Mouse (Mus musculus): Measurements from ENCODE around the gene Senp3. TPM values are rescaled to one million over a fixed set of nuclear protein-coding genes. Genes with fewer than 3 reads are reported as not detected.

The Senp3 gene
- polyA plus RNA-seq, 1 experiment from 2014 or later: 81.1 TPM

DNA sequence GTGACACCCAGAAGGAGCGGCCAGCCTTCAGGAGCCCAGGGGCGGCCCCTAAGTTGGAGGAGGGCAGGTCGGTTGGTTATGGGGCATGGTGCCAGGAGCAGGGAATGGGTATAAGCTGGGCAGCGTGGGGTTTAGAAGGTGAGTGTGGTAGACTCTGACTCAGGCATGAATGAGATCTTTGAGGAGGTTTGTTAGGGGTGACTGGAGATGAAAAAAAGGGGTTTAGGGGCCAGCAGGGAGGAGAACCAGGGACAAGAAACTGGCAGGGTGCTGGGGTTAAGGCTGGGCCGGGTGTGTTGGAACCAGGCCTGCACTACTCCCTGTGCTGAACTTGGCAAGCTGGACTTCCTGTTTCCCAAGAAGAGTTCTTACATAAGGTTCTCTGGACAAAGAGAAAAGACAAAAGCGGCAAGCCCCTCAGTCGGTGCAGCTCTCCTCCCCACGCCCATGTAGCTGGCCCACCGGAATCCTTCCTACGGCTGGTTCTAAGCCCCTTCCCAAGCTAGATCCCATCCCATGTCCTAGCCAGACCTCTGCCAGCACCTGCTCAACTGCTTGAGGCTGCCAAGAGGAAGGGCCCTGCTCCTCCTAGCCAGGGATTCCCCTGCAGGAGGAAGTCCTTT lies 3.8 kb upstream of the Senp3 start, which contains the start of gene Tnfsf13:
Gene Tnfsf13 (minus strand): TSS at position 259 of the 623 bp plus-strand sequence.
- peak within 1 kb of the TSS; percentile 45 for H3K4me2 ChIP-seq
- peaks cover 45% of the 10 kb centered on the region for H3K4me1 ChIP-seq
- H3K9ac ChIP-seq: peak within 1 kb of the TSS; percentile 36
- H3K9me3 ChIP-seq: no peaks in the 10 kb centered on the region
- peak within 1 kb of the TSS; percentile 2; the same call in 1 of the 2 replicates for H3K4me3 ChIP-seq
- H3K27me3 ChIP-seq: no peaks in the 10 kb centered on the region
- WGBS: 50% methylated on average over 10 of the region's 10 CpGs
- H3K36me3 ChIP-seq: no peaks in the 10 kb centered on the region
- peak; percentile 47; the same call in 1 of the 2 replicates for ATAC-seq (ENCODE audit: borderline replicate concordance, extremely low read depth, low FRiP score, low TSS enrichment)
- H3K27ac ChIP-seq: peak within 1 kb of the TSS; percentile 93

DNA sequence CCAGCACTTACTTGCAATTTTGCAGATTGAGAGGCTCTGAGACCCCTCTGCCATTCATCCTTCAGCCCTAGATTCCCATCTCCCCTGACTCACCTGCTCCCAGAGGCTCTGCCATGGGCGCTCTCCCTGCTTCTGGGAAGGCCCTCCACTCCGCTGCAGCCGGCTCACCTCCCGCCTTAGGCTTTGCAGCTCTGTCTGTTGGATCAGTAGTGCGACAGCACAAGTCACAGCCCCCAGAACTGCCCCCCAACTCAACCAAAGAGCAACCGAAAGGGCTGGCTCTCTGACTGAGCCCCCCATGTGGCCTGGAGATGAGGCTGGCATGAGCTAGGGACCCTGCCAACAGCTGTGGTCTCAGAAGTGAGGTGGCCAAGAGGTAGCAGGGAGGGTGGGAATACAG lies 3.1 kb upstream of the Senp3 start:
- no peak overlapping the region for H3K4me3 ChIP-seq
- no peak overlapping the region for H3K4me2 ChIP-seq
- 82% methylated on average over 6 of the region's 6 CpGs for WGBS
- H3K9me3 ChIP-seq: no peaks in the 10 kb centered on the region
- peak overlapping the region; percentile 93 for H3K27ac ChIP-seq
- peaks cover 4% of the 10 kb centered on the region; the same call in 1 of the 2 replicates for H3K36me3 ChIP-seq
- no peak overlapping the region for H3K9ac ChIP-seq
- peaks cover 52% of the 10 kb centered on the region for H3K4me1 ChIP-seq
- no peak for ATAC-seq (ENCODE audit: borderline replicate concordance, extremely low read depth, low FRiP score, low TSS enrichment)
- no peaks in the 10 kb centered on the region for H3K27me3 ChIP-seq

DNA sequence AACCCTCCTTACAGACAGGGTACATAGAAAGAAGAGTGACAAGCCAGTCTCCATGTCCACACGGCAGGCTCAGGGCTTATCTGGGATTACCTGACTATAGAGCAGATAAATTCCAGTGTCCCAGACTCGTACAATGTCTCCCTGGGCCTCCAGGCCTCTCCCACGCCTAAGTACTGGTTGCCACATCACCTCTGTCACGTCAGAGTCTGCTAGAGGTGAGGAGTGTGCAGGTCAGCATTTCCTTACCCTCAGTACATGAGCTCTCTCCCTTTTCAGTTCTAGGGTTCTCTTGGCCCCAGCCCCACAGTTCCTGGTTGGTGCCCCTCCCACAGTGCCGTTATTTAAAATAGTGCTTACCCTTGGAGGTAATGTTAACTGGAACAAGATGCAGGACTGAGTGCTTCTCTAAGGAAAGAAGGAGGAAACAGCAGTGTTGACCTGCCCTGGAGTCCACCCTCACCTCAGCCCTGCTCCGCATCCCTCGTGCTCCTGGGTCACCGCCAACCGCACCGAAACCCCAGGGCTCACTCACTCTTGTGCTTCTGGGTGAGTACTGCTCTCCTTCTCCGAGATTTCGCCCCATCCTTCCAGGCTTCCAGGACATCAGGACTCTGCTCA lies 2.4 kb upstream of the Senp3 start:
- peaks cover 56% of the 10 kb centered on the region for H3K4me1 ChIP-seq
- WGBS: 80% methylated on average over 12 of the region's 12 CpGs
- peaks cover 8% of the 10 kb centered on the region for H3K36me3 ChIP-seq
- ATAC-seq (ENCODE audit: borderline replicate concordance, extremely low read depth, low FRiP score, low TSS enrichment): no peak
- no peaks in the 10 kb centered on the region for H3K27me3 ChIP-seq
- no peak overlapping the region for H3K27ac ChIP-seq
- no peak overlapping the region for H3K9ac ChIP-seq
- H3K4me3 ChIP-seq: no peak overlapping the region
- no peak overlapping the region for H3K4me2 ChIP-seq
- H3K9me3 ChIP-seq: no peaks in the 10 kb centered on the region

- Histone ChIP-seq H3K9me3 (no peaks in the 10 kb centered on the region), H3K27ac (peak overlapping the region; percentile 96), H3K9ac (peak overlapping the region; percentile 43; the same call in 1 of the 2 replicates), H3K27me3 (no peaks in the 10 kb centered on the region), H3K4me3 (no peak overlapping the region), H3K4me1 (peaks cover 57% of the 10 kb centered on the region), H3K36me3 (peaks cover 15% of the 10 kb centered on the region), H3K4me2 (peak overlapping the region; percentile 88; the same call in 1 of the 2 replicates)
- ATAC-seq (ENCODE audit: borderline replicate concordance, extremely low read depth, low FRiP score, low TSS enrichment): no peak
- WGBS: 66% methylated on average over 7 of the region's 7 CpGs
Observed at GRCm38 (mm10) chr11:69683576-69683975, 1.7 kb upstream of the Senp3 start.

DNA sequence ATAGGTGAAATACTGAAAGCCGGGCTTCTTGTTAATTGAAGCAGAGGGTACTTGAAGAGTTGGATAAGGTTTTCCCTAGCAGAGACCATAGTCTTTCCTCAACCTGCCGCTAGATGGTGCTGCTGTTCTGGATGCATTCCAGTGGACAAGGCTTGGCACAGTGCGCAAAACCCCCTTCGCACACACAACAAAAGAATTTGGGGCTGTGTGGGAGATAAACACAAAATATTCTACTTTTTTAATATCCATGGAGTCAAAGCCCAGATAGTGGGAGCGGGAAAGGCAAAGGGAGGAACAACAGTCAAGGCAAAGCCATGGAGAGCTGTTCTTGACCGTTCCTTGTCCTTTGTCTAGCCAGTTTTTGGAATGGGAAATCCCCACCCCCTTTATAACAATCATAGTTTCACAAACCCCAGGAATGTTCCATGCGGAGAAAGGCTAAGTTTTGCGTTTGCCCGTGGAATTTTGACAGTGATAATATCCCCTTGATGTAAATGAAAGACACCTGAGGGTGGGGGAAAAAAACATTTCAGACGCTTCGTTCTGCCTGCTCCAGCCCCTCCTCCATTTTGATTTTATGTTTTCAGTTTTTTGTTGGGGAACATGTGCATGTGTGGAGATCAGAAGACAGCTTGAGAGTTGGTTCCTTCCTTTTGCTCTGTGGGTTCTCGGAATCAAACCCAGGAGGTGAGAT lies 1.1 kb upstream of the Senp3 start:
- peaks cover 57% of the 10 kb centered on the region for H3K4me1 ChIP-seq
- ATAC-seq (ENCODE audit: borderline replicate concordance, extremely low read depth, low FRiP score, low TSS enrichment): peak; percentile 37; the same call in 1 of the 2 replicates
- H3K4me3 ChIP-seq: peak overlapping the region; percentile 90
- H3K27me3 ChIP-seq: no peaks in the 10 kb centered on the region
- H3K9me3 ChIP-seq: no peaks in the 10 kb centered on the region
- peak overlapping the region; percentile 96 for H3K27ac ChIP-seq
- H3K9ac ChIP-seq: peak overlapping the region; percentile 43
- H3K36me3 ChIP-seq: peaks cover 20% of the 10 kb centered on the region
- 9% methylated on average over 12 of the region's 12 CpGs for WGBS
- H3K4me2 ChIP-seq: peak overlapping the region; percentile 88

DNA sequence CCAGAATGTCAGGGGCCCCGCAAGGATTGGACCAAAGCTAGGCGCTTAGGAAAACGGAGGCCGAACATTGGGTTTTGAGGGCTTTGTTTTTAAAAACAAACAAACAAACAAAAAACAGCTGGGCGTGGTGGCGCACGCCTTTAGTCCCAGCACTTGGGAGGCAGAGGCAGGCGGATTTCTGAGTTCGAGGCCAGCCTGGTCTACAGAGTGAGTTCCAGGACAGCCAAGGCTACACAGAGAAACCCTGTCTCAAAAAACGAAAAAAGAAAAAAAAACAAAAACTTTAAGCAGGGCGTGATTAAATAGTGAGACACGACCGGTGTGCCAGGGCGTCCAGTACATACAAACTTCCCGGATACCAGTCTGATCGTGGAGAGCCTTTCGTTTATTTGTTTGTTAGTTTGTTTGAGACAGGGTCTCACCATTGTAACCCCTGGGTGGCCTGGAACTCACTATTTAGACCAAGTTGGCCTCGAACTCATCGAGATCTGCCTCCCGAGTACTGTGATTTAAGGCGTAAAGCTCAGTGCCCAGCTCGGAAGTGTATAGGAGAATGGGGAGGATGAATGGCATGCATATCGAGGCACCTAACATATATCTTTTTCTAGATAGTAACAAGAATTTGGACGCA lies 440 bp upstream of the Senp3 start:
- Histone ChIP-seq H3K27me3 (no peaks in the 10 kb centered on the region), H3K4me1 (peaks cover 57% of the 10 kb centered on the region), H3K4me2 (peak overlapping the region; percentile 88), H3K9me3 (no peaks in the 10 kb centered on the region), H3K27ac (peak overlapping the region; percentile 96), H3K4me3 (peak overlapping the region; percentile 90), H3K9ac (peak overlapping the region; percentile 85), H3K36me3 (peaks cover 27% of the 10 kb centered on the region)
- ATAC-seq (ENCODE audit: borderline replicate concordance, extremely low read depth, low FRiP score, low TSS enrichment): peak; percentile 1; the same call in 1 of the 2 replicates
- 17% methylated on average over 24 of the region's 24 CpGs for WGBS

GRCm38 (mm10) chr11:69680136-69680855 lies 1.6 kb downstream of the Senp3 start:
- Histone ChIP-seq H3K9ac (0 out of 2 replicates have a peak overlapping the region, but pooled peaks have one; percentile 85), H3K27ac (no peak overlapping the region; the same call in 1 of the 2 replicates), H3K36me3 (peaks cover 47% of the 10 kb centered on the region), H3K9me3 (no peaks in the 10 kb centered on the region), H3K27me3 (no peaks in the 10 kb centered on the region), H3K4me3 (peak overlapping the region; percentile 90), H3K4me1 (peaks cover 38% of the 10 kb centered on the region), H3K4me2 (peak overlapping the region; percentile 88)
- ATAC-seq (ENCODE audit: borderline replicate concordance, extremely low read depth, low FRiP score, low TSS enrichment): no peak
- WGBS: 84% methylated on average over 30 of the region's 30 CpGs

GRCm38 (mm10) chr11:69679144-69679543 lies 2.7 kb downstream of the Senp3 start:
- no peak overlapping the region for H3K27ac ChIP-seq
- H3K4me1 ChIP-seq: peaks cover 32% of the 10 kb centered on the region
- ATAC-seq (ENCODE audit: borderline replicate concordance, extremely low read depth, low FRiP score, low TSS enrichment): no peak
- peaks cover 59% of the 10 kb centered on the region for H3K36me3 ChIP-seq
- WGBS: 92% methylated on average over 2 of the region's 2 CpGs
- H3K9ac ChIP-seq: no peak overlapping the region
- no peaks in the 10 kb centered on the region for H3K27me3 ChIP-seq
- no peaks in the 10 kb centered on the region for H3K9me3 ChIP-seq
- H3K4me2 ChIP-seq: no peak overlapping the region
- no peak overlapping the region for H3K4me3 ChIP-seq

- no peaks in the 10 kb centered on the region for H3K27me3 ChIP-seq
- H3K27ac ChIP-seq: peak within 1 kb of the TSS; percentile 95
- H3K4me1 ChIP-seq: peaks cover 28% of the 10 kb centered on the region
- peak within 1 kb of the TSS; percentile 95 for H3K4me3 ChIP-seq
- H3K4me2 ChIP-seq: peak within 1 kb of the TSS; percentile 85
- WGBS: under 1% methylated on average over 36 of the region's 36 CpGs
- H3K9me3 ChIP-seq: no peaks in the 10 kb centered on the region
- H3K36me3 ChIP-seq: peaks cover 73% of the 10 kb centered on the region
- H3K9ac ChIP-seq: peak within 1 kb of the TSS; percentile 99
- peak; percentile 98 for ATAC-seq (ENCODE audit: borderline replicate concordance, extremely low read depth, low FRiP score, low TSS enrichment)
Observed at GRCm38 (mm10) chr11:69672211-69672706, 9.6 kb downstream of the Senp3 start, which contains the start of gene Eif4a1. TSS of gene Eif4a1 (minus strand) at chr11:69672423.

DNA sequence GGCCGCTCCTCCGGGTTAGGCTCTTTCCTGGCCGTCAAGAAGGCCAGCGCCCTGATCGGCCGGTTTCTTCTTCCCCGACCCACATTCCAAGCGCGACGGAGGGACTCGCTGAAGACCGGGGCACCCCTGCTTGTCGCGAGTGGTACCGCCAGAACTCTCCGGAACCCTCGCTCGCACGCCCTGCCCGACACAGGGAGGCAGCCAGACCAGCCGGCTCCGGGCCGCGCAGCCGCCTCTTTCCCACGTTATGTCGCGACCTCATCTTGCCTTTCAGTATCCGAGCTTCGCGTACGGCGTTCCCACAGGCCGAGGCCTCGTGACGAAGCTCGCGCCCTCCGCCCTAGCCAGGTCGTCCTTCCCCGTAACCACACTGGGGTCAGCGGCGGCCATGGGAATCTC lies 10.2 kb downstream of the Senp3 start:
- Histone ChIP-seq H3K27me3 (no peaks in the 10 kb centered on the region), H3K9me3 (no peaks in the 10 kb centered on the region), H3K4me1 (peaks cover 28% of the 10 kb centered on the region), H3K27ac (peak overlapping the region; percentile 95), H3K9ac (peak overlapping the region; percentile 99), H3K36me3 (peaks cover 71% of the 10 kb centered on the region), H3K4me3 (peak overlapping the region; percentile 95), H3K4me2 (peak overlapping the region; percentile 85)
- no peak; the same call in 1 of the 2 replicates for ATAC-seq (ENCODE audit: borderline replicate concordance, extremely low read depth, low FRiP score, low TSS enrichment)
- WGBS: under 1% methylated on average over 42 of the region's 43 CpGs

Data from lung, embryonic 15.5 days (tissue).